Mouse (Mus musculus) lung, adult 2 months (tissue): ENCODE measurements around the gene Rab11fip5. TPM values are rescaled to one million over a fixed set of nuclear protein-coding genes. Genes with fewer than 3 reads are reported as not detected.

Source experiments
- DNase-seq: peaks from one replicate; pipeline ENCODE4 v3.0.0; 2022
- H3K4me1 ChIP-seq: fragments of 200-500 bp; 2 replicates; pipeline ENCODE4 v1.6.1; 2011; ENCODE audit warnings: low read length; ENCODE audit not compliant: control insufficient read depth, insufficient read depth
- H3K4me3 ChIP-seq: fragments of 200-500 bp; replicated peaks from 2 replicates; pipeline ENCODE3; 2011; ENCODE audit warnings: low read depth, mild to moderate bottlenecking, control low read depth, low read length; ENCODE audit errors: extremely low read depth
- CTCF ChIP-seq: fragments of 200-500 bp; IDR thresholded peaks from 2 replicates; pipeline ENCODE4 v1.5.1; 2011; ENCODE audit warnings: mild to moderate bottlenecking, low read length, control low read depth; ENCODE audit not compliant: insufficient read depth
- POLR2A ChIP-seq: fragments of 200-500 bp; IDR thresholded peaks from 2 replicates; pipeline ENCODE4 v1.6.1; 2011; ENCODE audit warnings: low read depth, mild to moderate bottlenecking, control low read depth, low read length, borderline replicate concordance; ENCODE audit errors: extremely low read depth
- WGBS: fragments of 180-500 bp; shearing (Covaris S2); methylation state at CpG from one replicate; pipeline ENCODE4 v1.1.7; 2018; 5-methylcytosine and 5-hydroxymethylcytosine counted together
- polyA plus RNA-seq: library from polyadenylated mRNA; depleted of rRNA; stranded (reverse); fragments of >200 nt; gene quantifications from 2 replicates; pipeline ENCODE4 v1.2.3, GENCODE M21; 2012; rRNA removed

Gene Rab11fip5
- polyA plus RNA-seq, result 20.0 and 24.9 TPM in 2 replicates

DNA sequence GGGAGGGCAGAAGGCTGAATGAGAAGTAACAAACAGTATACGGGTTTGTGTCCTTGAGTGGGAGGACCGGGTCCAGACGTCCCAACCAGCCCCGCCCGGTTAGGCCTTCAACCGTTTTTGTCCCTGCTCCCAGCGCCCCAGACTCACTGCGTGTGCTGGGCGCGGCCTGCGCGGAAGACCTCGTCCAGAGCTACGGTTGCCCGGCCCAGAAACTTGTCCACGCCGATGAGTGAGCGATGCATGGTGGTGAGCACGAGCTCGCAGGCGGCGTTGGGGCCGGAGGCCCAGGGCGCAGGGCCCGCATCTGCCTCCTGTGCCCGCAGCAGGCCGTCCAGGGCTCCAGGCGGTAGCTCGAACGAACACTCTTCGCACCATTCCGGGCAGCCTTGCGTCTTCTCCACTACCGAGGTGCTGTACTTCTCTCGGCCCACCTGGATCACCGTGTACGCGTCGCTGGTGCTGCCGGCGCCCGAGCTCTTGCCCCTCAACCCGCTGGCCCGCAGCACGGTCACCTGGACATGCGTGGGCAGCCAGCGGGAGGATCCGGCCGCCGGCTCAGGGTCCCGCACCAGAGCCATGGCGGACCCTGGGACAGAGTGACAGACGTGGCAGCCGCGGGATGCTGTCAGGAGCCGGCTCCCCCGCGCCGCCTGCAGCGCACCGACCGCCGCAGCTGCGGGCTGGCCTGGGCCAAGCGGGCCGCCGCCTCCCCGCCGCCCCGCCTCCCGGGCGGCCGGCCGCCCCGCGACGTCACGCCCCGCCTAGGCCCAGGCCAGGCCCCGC lies at the start of gene Rab11fip5:
TSS of gene Rab11fip5 (minus strand) at position 684 of the 783 bp plus-strand sequence.
- Histone ChIP-seq H3K4me3 (peak within 1 kb of the TSS; percentile 99), H3K4me1 (peaks cover 10% of the 10 kb centered on the region; the same call in 1 of the 2 replicates)
- TF ChIP-seq CTCF, result no peak
- TF ChIP-seq POLR2A, result no peak
- WGBS, result 1% methylated on average over 80 of the region's 80 CpGs
- no peak for DNase-seq

DNA sequence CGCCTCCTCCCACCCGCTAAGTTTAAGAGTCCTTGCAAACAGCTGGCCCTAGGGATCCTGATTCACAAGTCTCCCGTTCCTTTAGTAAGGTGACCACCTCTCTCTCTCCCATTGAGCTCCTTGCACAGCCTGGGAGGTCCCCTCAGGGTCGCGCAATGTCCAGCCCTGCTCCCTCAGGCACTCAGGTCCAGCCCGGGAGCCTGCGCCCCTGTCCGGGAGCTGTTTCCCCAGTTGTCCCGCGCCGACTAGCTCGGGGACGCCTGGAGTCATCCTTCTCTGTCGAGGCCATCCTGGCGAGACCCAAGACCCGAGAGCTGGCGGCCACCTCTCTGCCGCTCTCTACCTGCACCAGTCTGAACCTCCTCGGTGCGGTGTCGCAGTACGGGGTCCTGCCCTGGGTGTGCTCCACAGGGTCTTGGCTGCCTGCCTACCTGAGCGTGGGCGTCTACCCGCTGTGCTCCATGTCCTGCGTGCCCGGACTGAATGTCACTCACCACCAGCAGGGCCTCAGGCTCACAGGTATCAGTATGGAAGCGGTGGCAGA lies 49.5 kb upstream of the Rab11fip5 start, which contains the start of gene Noto:
TSS of gene Noto (plus strand) at position 51 of the 544 bp plus-strand sequence.
- DNase-seq, result no peak
- 22% methylated on average over 28 of the region's 28 CpGs for WGBS
- Histone ChIP-seq H3K4me3 (no peak within 1 kb of the TSS), H3K4me1 (peaks cover 3% of the 10 kb centered on the region; the same call in 1 of the 2 replicates)
- TF ChIP-seq CTCF, result no peak
- no peak for TF ChIP-seq POLR2A

DNA sequence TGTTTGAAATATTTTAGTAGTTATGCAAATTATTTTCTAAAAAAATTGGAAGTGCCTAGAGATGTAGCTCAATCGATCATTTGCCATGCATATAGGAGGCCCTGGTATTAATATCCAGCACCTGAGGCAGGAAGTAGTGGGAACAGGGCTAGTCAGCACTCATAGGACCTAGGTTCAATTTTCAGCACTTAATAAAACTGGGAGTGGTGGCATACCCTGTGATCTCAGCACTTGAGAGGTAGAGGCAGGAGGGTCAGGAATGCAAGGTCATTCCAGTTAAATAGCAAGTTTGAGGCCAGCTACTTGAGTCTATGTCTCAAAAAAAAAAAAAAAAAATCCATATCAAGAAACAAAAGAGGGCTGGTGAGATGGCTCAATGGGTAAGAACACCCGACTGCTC lies 44.7 kb upstream of the Rab11fip5 start:
- H3K4me3 ChIP-seq, result no peak overlapping the region
- WGBS, result 52% methylated on average over 2 of the region's 2 CpGs
- H3K4me1 ChIP-seq, result peaks cover 2% of the 10 kb centered on the region; the same call in 1 of the 2 replicates
- TF ChIP-seq CTCF (no peak), POLR2A (no peak)
- no peak for DNase-seq

GRCm38 (mm10) chr6:85415829-85416228 lies 41.4 kb upstream of the Rab11fip5 start:
- no peaks in the 10 kb centered on the region; the same call in none of the 2 replicates for H3K4me1 ChIP-seq
- DNase-seq, result no peak
- no peak overlapping the region for H3K4me3 ChIP-seq
- WGBS, result 40% methylated on average over 3 of the region's 3 CpGs
- TF ChIP-seq CTCF (no peak), POLR2A (no peak)

GRCm38 (mm10) chr6:85410771-85411273 lies 36.4 kb upstream of the Rab11fip5 start:
- Histone ChIP-seq H3K4me3 (no peak overlapping the region), H3K4me1 (no peaks in the 10 kb centered on the region; the same call in 1 of the 2 replicates)
- peak; percentile 58 for TF ChIP-seq CTCF
- no peak for TF ChIP-seq POLR2A
- DNase-seq, result peak; percentile 49
- 10% methylated on average over 13 of the region's 13 CpGs for WGBS

DNA sequence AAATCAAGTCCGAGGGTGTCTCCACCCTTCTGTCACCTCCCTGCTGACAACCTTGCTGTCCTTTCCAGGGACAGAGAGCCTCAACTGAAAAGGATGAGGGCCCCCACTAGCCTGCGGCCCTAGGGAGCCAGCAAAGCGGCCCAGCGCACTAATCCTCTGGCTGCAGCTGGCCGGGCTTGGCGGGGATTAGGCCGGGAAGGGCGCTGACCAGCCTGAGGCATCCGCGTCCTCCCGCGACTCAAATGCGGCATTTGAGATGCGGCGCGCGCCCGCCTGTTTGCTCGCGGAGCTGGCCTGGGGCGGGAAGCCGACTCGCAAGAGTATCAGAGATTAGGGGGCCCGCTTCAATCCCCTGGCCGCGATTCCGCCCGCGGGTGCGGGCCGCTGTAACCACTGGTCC lies 34.6 kb upstream of the Rab11fip5 start:
- no peak for TF ChIP-seq CTCF
- no peak for TF ChIP-seq POLR2A
- no peak for DNase-seq

GRCm38 (mm10) chr6:85403039-85403438 lies 28.6 kb upstream of the Rab11fip5 start:
- DNase-seq, result no peak
- WGBS, result 54% methylated on average over 10 of the region's 10 CpGs
- no peak for TF ChIP-seq CTCF
- TF ChIP-seq POLR2A, result no peak
- H3K4me1 ChIP-seq, result no peaks in the 10 kb centered on the region
- no peak overlapping the region for H3K4me3 ChIP-seq

More for the DNA sequence above, 34.6 kb upstream of the Rab11fip5 start:
- H3K4me3 ChIP-seq, result no peak overlapping the region
- no peaks in the 10 kb centered on the region; the same call in 1 of the 2 replicates for H3K4me1 ChIP-seq
- 11% methylated on average over 31 of the region's 31 CpGs for WGBS

DNA sequence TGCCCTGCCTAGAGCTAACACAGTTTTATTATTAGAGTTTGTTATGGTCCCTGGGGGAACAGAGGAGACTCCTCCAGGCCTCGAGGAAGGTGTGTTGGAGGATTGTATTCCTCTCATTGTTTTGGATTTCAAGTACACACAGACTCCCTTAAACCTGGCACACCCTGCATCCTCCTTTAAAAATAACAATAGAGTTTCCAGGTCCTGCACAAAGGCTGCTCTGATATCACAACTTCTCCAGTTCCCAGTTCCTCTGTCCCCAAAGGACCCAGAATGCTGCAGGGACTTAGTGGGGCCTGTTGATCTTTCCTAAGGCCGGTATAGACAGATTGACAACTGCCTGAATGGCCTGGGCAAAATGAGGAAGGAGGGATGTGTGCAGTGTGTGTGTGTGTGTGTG lies 28.2 kb upstream of the Rab11fip5 start:
- no peak for DNase-seq
- WGBS, result 24% methylated on average over 2 of the region's 2 CpGs
- no peak overlapping the region for H3K4me3 ChIP-seq
- no peak for TF ChIP-seq CTCF
- no peak for TF ChIP-seq POLR2A
- H3K4me1 ChIP-seq, result no peaks in the 10 kb centered on the region

- DNase-seq, result no peak
- H3K4me3 ChIP-seq, result no peak overlapping the region
- WGBS, result 32% methylated on average over 5 of the region's 5 CpGs
- TF ChIP-seq POLR2A, result no peak
- no peak for TF ChIP-seq CTCF
- H3K4me1 ChIP-seq, result no peaks in the 10 kb centered on the region
These were observed 25.3 kb upstream of the Rab11fip5 start for GRCm38 (mm10) chr6:85399715-85400114.

- Histone ChIP-seq H3K4me3 (no peak overlapping the region), H3K4me1 (no peaks in the 10 kb centered on the region)
- peak; percentile 76 for TF ChIP-seq CTCF
- TF ChIP-seq POLR2A, result no peak
- WGBS, result 22% methylated on average over 1 of the region's 1 CpGs
- DNase-seq, result peak; percentile 56
These were observed 22.7 kb upstream of the Rab11fip5 start for GRCm38 (mm10) chr6:85397165-85397564.
